Mouse (Mus musculus) heart, postnatal 0 days (tissue): ENCODE data around the gene Fhl4.

Experiments used
- CTCF ChIP-seq: IDR thresholded peaks from 2 replicates; pipeline ENCODE4 v1.5.1; 2016; ENCODE audit warnings: antibody characterized with exemption, control low read depth, low read depth
- EP300 ChIP-seq: IDR thresholded peaks from 2 replicates; pipeline ENCODE4 v1.6.1; 2016; ENCODE audit warnings: antibody characterized with exemption, low read depth

DNA sequence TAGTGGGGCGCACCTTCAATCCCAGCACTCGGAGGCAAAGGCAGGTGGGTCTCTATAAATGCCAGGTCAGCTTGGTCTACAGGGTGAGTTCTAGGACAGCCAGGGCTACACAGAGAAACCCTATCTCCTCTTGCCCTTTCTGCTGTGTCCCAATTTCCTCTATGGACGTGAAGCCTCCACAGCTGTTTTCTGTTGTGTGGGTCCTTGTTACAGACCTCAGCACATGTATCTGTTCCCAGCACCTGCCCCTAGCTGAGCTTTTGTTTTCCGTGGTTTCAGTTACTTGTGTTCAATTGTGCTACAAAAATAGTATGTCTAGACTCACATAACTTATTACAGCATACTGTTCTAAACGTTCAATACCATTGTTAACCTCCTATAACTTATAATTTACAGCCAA, 46.9 kb upstream of the Fhl4 start:
- no peak for TF ChIP-seq EP300
- TF ChIP-seq CTCF: no peak
